Mouse (Mus musculus) brain, embryonic 14.5 days (tissue): ENCODE measurements around the gene F2.

Experiments used
- CTCF ChIP-seq: fragments of 200-500 bp; IDR thresholded peaks from 2 replicates; pipeline ENCODE4 v1.5.1; 2012; ENCODE audit warnings: inconsistent platforms, mild to moderate bottlenecking, moderate library complexity, borderline replicate concordance; ENCODE audit not compliant: insufficient read depth, insufficient read length; ENCODE audit errors: extremely low read depth
- POLR2A ChIP-seq: fragments of 200-500 bp; IDR thresholded peaks from 2 replicates; pipeline ENCODE4 v1.6.1; 2012; ENCODE audit warnings: mild to moderate bottlenecking, inconsistent platforms, borderline replicate concordance; ENCODE audit not compliant: poor library complexity, insufficient read depth, insufficient read length, severe bottlenecking; ENCODE audit errors: extremely low read depth

- TF ChIP-seq POLR2A (no peak), CTCF (no peak)
These were observed 37.4 kb upstream of the F2 start for GRCm38 (mm10) chr2:91673587-91673986.
